Mouse (Mus musculus) megakaryocyte, embryonic 14.5 days (primary cell): ENCODE results near the gene Nkiras2. TPM values are rescaled to one million over a fixed set of nuclear protein-coding genes. Genes with fewer than 3 reads are reported as not detected.
"Not testable (repeated sequence)": the region's sequence is repeated elsewhere in the genome, so short reads cannot be mapped to it uniquely, and the experiment has no call there.

Experiments
- H3K27me3 ChIP-seq: replicated peaks from 2 replicates; pipeline ENCODE3; 2012; ENCODE audit warnings: inconsistent platforms
- H3K36me3 ChIP-seq: replicated peaks from 2 replicates; pipeline ENCODE3; 2012; ENCODE audit warnings: low read length, inconsistent platforms, mixed read lengths
- H3K4me1 ChIP-seq: 2 replicates; pipeline ENCODE4 v1.6.1; 2012; ENCODE audit warnings: inconsistent platforms
- H3K4me3 ChIP-seq: replicated peaks from 2 replicates; pipeline ENCODE3; 2012; ENCODE audit warnings: moderate library complexity, mild to moderate bottlenecking, inconsistent platforms
- H3K9me3 ChIP-seq: 2 replicates; pipeline ENCODE4 v1.6.1; 2012; ENCODE audit warnings: inconsistent platforms
- FLI1 ChIP-seq: IDR thresholded peaks from 2 replicates; pipeline ENCODE4 v1.6.1; 2012; ENCODE audit warnings: low read length, inconsistent platforms, mixed read lengths
- GATA1 ChIP-seq: IDR thresholded peaks from 3 replicates; pipeline ENCODE4 v1.6.1; 2012; ENCODE audit warnings: mixed read lengths, low read length, inconsistent platforms, borderline replicate concordance
- polyA plus RNA-seq: library from polyadenylated mRNA; stranded (reverse); fragments of >175 nt; gene quantifications from 2 replicates; pipeline ENCODE4 v1.2.3, GENCODE M21; 2012; ENCODE audit warnings: low replicate concordance; ENCODE audit not compliant: insufficient read depth

The Nkiras2 gene
- polyA plus RNA-seq, 1 experiment: 103 TPM

DNA sequence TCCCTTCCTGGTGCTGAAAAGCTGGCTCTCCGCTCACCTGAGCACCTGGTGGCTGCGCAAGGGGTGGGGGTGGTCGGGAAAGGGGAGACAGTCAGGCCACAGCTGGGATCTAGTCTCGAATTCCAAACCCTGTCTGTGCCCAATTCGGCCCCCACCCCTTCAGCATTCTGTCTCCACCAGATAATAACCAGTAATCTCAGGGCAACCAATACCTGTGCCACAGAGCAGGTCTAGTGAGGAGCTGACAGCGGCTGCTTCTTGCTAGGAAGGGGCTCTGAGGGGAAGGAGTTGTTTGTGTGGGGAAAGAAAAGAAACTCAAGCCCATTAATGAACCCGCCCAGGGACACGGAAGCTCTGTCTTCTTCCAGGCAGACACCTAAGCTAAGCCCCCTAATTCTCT lies 32.2 kb downstream of the Nkiras2 start:
- H3K4me1 ChIP-seq: peaks cover 25% of the 10 kb centered on the region
- peaks cover 61% of the 10 kb centered on the region for H3K27me3 ChIP-seq
- H3K36me3 ChIP-seq: no peaks in the 10 kb centered on the region
- TF ChIP-seq FLI1 (no peak), GATA1 (no peak)
- no peak overlapping the region for H3K4me3 ChIP-seq
- H3K9me3 ChIP-seq: no peaks in the 10 kb centered on the region; the same call in 1 of the 2 replicates

DNA sequence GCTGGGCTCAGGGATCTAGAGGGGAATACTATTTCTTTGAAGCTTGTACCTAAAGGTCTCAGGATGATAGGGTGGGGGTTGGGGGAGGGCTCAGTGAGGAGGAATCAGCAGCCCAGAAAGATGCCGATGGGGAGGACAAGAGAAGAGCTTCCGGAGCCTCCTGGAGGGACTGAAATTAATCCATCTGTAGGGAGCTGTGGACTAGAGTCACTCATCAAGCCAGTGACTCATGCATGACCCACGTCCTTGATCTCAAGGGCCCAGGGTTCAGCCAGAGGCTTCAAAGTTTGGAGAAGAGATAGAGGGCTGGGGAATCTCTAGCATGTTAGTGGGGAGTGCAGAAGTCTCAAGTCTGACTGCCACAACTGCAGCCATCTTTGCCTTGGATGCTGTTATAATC lies 32.7 kb downstream of the Nkiras2 start:
- H3K9me3 ChIP-seq: no peaks in the 10 kb centered on the region; the same call in 1 of the 2 replicates
- peaks cover 61% of the 10 kb centered on the region for H3K27me3 ChIP-seq

DNA sequence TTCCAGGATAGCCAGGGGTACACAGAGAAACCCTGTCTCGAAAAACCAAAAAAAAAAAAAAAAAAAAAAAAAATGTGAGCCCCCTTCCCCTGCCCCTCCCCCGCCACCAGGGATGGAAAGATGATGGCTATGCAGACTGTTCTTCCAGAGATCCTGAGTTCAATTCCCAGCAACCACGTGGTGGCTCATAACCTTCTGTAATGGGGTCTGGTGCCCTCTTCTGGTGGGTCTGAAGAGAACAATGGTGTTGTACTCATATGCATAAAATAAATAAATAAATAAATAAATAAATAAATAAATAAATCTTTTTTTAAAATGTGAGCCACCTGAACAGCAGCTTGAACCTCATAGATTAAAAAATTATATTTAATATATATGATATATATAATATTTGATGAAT lies 36.5 kb downstream of the Nkiras2 start:
- not testable (repeated sequence) for H3K9me3 ChIP-seq, H3K4me3 ChIP-seq, H3K36me3 ChIP-seq
- H3K4me1 ChIP-seq: peaks cover 33% of the 10 kb centered on the region
- peaks cover 55% of the 10 kb centered on the region for H3K27me3 ChIP-seq

More for the DNA sequence above, 32.7 kb downstream of the Nkiras2 start:
- Histone ChIP-seq H3K4me1 (peaks cover 31% of the 10 kb centered on the region), H3K4me3 (no peak overlapping the region), H3K36me3 (no peaks in the 10 kb centered on the region)
- TF ChIP-seq GATA1: no peak
- TF ChIP-seq FLI1: no peak

DNA sequence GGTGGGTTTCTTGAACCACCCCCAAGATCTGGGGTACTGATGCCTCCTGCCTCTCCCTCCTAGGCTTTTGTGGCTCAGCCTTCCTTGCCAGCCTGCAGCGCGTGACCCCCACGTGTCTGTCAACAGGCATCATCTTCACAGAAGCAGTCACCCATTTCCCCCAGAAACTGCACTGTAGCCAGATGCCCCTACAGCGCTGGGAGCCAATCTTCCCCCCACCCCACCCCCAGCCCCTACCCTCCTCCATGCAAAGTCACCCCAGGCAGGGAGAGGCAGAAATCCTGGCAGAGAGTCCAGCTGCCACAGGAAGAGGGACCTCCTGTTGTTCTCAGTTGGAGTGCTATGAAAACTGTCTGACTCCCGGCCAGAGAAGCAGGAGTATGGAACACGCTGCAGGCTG lies 37.4 kb downstream of the Nkiras2 start:
- peak overlapping the region; percentile 10 for H3K4me3 ChIP-seq
- no peaks in the 10 kb centered on the region for H3K9me3 ChIP-seq
- H3K27me3 ChIP-seq: peaks cover 55% of the 10 kb centered on the region
- no peaks in the 10 kb centered on the region for H3K36me3 ChIP-seq
- H3K4me1 ChIP-seq: peaks cover 26% of the 10 kb centered on the region
- TF ChIP-seq GATA1 (no peak), FLI1 (no peak)

DNA sequence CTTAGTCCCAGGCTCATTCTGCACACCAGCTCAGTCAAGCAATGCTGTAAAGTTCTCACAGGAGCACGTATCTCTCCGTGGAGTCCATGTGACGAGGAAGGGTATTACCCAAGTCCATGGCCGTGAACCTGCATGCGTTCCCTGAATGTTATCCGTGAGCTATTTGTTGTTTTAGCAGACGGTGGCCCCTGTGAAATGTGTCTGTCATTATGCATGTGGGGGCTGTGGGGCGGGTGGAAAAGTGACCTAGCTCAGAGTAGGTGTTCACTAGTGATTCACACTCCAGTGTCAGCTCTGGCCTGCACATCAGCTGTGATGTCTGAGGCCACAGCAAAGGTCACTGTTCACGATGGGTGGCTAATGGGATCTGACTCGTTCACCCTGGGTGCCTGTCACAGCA lies 40.8 kb downstream of the Nkiras2 start:
- Histone ChIP-seq H3K36me3 (no peaks in the 10 kb centered on the region), H3K4me1 (peaks cover 26% of the 10 kb centered on the region), H3K27me3 (peaks cover 27% of the 10 kb centered on the region), H3K4me3 (no peak overlapping the region), H3K9me3 (no peaks in the 10 kb centered on the region)
- TF ChIP-seq GATA1 (no peak), FLI1 (no peak)

DNA sequence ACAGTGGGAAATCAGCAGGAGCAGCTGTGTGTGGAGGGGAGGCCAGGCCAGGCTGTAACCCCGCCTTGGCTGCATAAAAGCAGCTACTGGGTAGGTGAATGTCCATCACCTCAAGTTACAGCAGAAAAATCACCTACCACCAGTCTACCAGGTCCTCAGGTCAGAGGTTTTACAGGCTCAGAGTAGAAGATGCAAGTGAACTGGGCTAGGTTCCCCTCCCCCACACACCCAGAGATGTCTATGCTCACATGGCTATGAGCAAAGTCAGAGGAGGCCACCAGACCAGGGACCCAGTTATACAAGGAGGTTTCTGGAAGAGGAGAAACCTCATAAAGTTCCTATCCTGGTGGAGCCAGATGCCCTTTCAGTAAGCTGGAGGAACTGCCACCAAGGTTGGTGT lies 52.0 kb downstream of the Nkiras2 start:
- Histone ChIP-seq H3K36me3 (no peaks in the 10 kb centered on the region), H3K4me1 (peaks cover 19% of the 10 kb centered on the region), H3K9me3 (peaks cover 8% of the 10 kb centered on the region), H3K27me3 (peaks cover 62% of the 10 kb centered on the region), H3K4me3 (no peak overlapping the region)
- TF ChIP-seq FLI1: no peak
- no peak for TF ChIP-seq GATA1

DNA sequence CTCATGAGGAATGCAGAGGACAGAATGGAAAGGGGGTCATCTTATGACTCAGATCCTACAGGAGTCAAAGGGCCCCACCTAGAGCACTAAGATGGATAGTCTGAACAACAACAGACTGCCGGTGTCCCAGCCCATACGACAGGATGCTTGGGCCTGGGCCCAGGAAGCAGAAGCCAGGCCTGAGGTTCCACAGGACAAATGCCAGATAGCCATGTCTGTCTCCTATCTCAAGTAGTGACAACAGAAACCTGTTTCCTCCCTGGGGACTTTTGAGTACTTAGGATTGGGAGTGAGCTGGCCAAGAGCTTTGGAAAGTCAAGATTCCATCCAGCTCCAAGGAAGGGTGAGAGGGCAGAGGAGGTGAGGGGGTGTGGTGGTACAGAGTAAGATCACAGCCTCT lies 52.9 kb downstream of the Nkiras2 start:
- no peaks in the 10 kb centered on the region for H3K36me3 ChIP-seq
- H3K9me3 ChIP-seq: peaks cover 8% of the 10 kb centered on the region
- peaks cover 19% of the 10 kb centered on the region for H3K4me1 ChIP-seq
- H3K27me3 ChIP-seq: peaks cover 69% of the 10 kb centered on the region
- no peak overlapping the region for H3K4me3 ChIP-seq
- TF ChIP-seq FLI1: no peak
- TF ChIP-seq GATA1: no peak

DNA sequence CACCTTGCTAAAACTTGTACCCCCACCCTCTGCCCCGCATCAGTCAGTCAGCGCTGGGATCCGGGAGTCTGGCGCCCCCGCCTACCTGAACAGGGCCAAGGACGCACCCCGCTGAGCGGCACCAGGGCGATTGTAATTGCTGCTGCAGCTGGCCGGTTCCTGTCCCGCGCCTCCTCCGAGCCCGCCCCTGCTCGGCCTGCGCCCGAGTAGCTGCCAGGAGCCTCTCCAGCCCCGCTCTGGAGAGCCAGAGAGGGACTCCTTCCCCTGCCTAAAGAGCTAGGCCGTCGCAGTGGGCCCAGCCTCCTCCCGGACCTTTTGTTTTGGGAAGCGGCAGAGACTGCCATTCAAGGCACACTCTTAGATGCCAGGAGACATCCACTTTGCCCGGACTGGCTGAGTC lies 54.1 kb downstream of the Nkiras2 start:
- H3K27me3 ChIP-seq: peaks cover 80% of the 10 kb centered on the region
- TF ChIP-seq GATA1 (no peak), FLI1 (no peak)

More for the DNA sequence above, 54.1 kb downstream of the Nkiras2 start:
- H3K4me1 ChIP-seq: peaks cover 19% of the 10 kb centered on the region
- no peak overlapping the region for H3K4me3 ChIP-seq
- H3K36me3 ChIP-seq: no peaks in the 10 kb centered on the region
- H3K9me3 ChIP-seq: peaks cover 8% of the 10 kb centered on the region

Other genes with a start within 250 kb of the Nkiras2 start
- 6.4 and 9.4 TPM in 2 replicates for gene Jup, start 221.5 kb upstream of the Nkiras2 start, polyA plus RNA-seq
- gene P3h4, start 204.4 kb upstream of the Nkiras2 start, polyA plus RNA-seq: not detected in 2 replicates
- 0.22 TPM in 1 of 2 replicates, not detected in the other for gene Fkbp10, start 203.5 kb upstream of the Nkiras2 start, polyA plus RNA-seq
- 48.3 and 86.4 TPM in 2 replicates for gene Nt5c3b, start 177.4 kb upstream of the Nkiras2 start, polyA plus RNA-seq
- gene Klhl10, start 177.3 kb upstream of the Nkiras2 start, polyA plus RNA-seq: 0.56 TPM in 1 of 2 replicates, not detected in the other
- 1.6 TPM in 1 of 2 replicates, not detected in the other for gene Klhl11, start 146.5 kb upstream of the Nkiras2 start, polyA plus RNA-seq
- gene Acly, start 91.2 kb upstream of the Nkiras2 start, polyA plus RNA-seq: 7.2 and 21.1 TPM in 2 replicates
- gene Ttc25, start 73.6 kb upstream of the Nkiras2 start, polyA plus RNA-seq: 0.29 TPM in 1 of 2 replicates, not detected in the other
- 13.3 and 17.1 TPM in 2 replicates for gene Cnp, start 44.3 kb upstream of the Nkiras2 start, polyA plus RNA-seq
- 1.8 and 86.6 TPM in 2 replicates for gene Dnajc7, start 924 bp downstream of the Nkiras2 start, polyA plus RNA-seq
- gene Zfp385c, start 73.2 kb downstream of the Nkiras2 start, polyA plus RNA-seq: 0.39 TPM in 1 of 2 replicates, not detected in the other
- gene Dhx58, start 85.0 kb downstream of the Nkiras2 start, polyA plus RNA-seq: 9.2 TPM in 1 of 2 replicates, not detected in the other
- gene Kat2a, start 93.2 kb downstream of the Nkiras2 start, polyA plus RNA-seq: 30.5 and 34.7 TPM in 2 replicates
- 0.54 TPM in 1 of 2 replicates, not detected in the other for gene Hspb9, start 94.6 kb downstream of the Nkiras2 start, polyA plus RNA-seq
- gene Rab5c, start 119.0 kb downstream of the Nkiras2 start, polyA plus RNA-seq: 502 and 744 TPM in 2 replicates
- gene Kcnh4, start 140.7 kb downstream of the Nkiras2 start, polyA plus RNA-seq: 0.43 TPM in 1 of 2 replicates, not detected in the other
- not detected in 2 replicates for gene Hcrt, start 143.7 kb downstream of the Nkiras2 start, polyA plus RNA-seq
- gene Ghdc, start 151.7 kb downstream of the Nkiras2 start, polyA plus RNA-seq: 2.2 and 7.2 TPM in 2 replicates
- gene Stat5b, start 231.5 kb downstream of the Nkiras2 start, polyA plus RNA-seq: 5.7 and 12.8 TPM in 2 replicates
- 2.3 and 3.9 TPM in 2 replicates for gene Stat5a, start 240.1 kb downstream of the Nkiras2 start, polyA plus RNA-seq